Mouse (Mus musculus) C2C12 (cell line): ENCODE measurements at regions not wholly inside any gene's neighbourhood (a gene's known extent, or its start where the extent isn't known, plus 50 kb on each side); places are given as distances from the start of the nearest gene placed in this dataset.

Experiments used
- CEBPB ChIP-seq: IDR thresholded peaks from one replicate; pipeline ENCODE4 v1.6.1; 2011; ENCODE audit warnings: low read depth, mild to moderate bottlenecking, control low read depth, moderate library complexity
- CTCF ChIP-seq: IDR thresholded peaks from one replicate; pipeline ENCODE4 v1.5.1; 2011; ENCODE audit not compliant: control insufficient read depth, insufficient read depth, insufficient read length
- MAX ChIP-seq: IDR thresholded peaks from one replicate; pipeline ENCODE4 v1.6.1; 2011; ENCODE audit warnings: mild to moderate bottlenecking, control low read depth
- MYOG ChIP-seq: IDR thresholded peaks from one replicate; pipeline ENCODE4 v1.6.1; 2011; ENCODE audit not compliant: control insufficient read depth, insufficient read length; ENCODE audit errors: extremely low read depth
- USF1 ChIP-seq: IDR thresholded peaks from one replicate; pipeline ENCODE4 v1.6.1; 2011; ENCODE audit warnings: low read depth, mild to moderate bottlenecking, control low read depth, moderate library complexity

- TF ChIP-seq CTCF (no peak), MAX (no peak), USF1 (no peak), CEBPB (no peak), MYOG (no peak)
Measured at GRCm38 (mm10) chr3:61456598-61456997, 90.8 kb upstream of the B430305J03Rik start.
